Mouse (Mus musculus) spleen, adult 2 months (tissue): ENCODE measurements at regions not wholly inside any gene's neighbourhood (a gene's known extent, or its start where the extent isn't known, plus 50 kb on each side); places are given as distances from the start of the nearest gene placed in this dataset.

Experiments used
- CTCF ChIP-seq: fragments of 200-500 bp; IDR thresholded peaks from 2 replicates; pipeline ENCODE4 v1.5.1; 2011; ENCODE audit warnings: mild to moderate bottlenecking, inconsistent platforms; ENCODE audit not compliant: insufficient read depth, insufficient read length, insufficient replicate concordance; ENCODE audit errors: extremely low read depth
- POLR2A ChIP-seq: fragments of 200-500 bp; IDR thresholded peaks from 2 replicates; pipeline ENCODE4 v1.6.1; 2011; ENCODE audit warnings: low read depth, low read length, inconsistent platforms

GRCm38 (mm10) chr10:117502135-117502534 is 122.3 kb upstream of the Cpsf6 start:
- TF ChIP-seq POLR2A, result no peak
- no peak for TF ChIP-seq CTCF
